Mouse (Mus musculus) embryonic facial prominence, embryonic 12.5 days (tissue): ENCODE data around the gene Leng9. TPM values are rescaled to one million over a fixed set of nuclear protein-coding genes. Genes with fewer than 3 reads are reported as not detected.

Source experiments
- ATAC-seq: fragments of 200-750 bp; cut with Nextera tagmentation; 2 replicates; pipeline ENCODE4 v1.8.0; 2017; ENCODE audit not compliant: insufficient number of reproducible peaks, insufficient read depth, low FRiP score, low TSS enrichment
- H3K27ac ChIP-seq: fragments of 300-500 bp; sonication (generic); 2 replicates; pipeline ENCODE4 v1.5.1; 2016; ENCODE audit warnings: mild to moderate bottlenecking
- H3K27me3 ChIP-seq: fragments of 300-500 bp; sonication (generic); 2 replicates; pipeline ENCODE4 v1.6.1; 2016; ENCODE audit warnings: mild to moderate bottlenecking, moderate library complexity
- H3K36me3 ChIP-seq: fragments of 300-500 bp; sonication (generic); 2 replicates; pipeline ENCODE4 v1.6.1; 2016; ENCODE audit warnings: mild to moderate bottlenecking
- H3K4me1 ChIP-seq: fragments of 300-500 bp; sonication (generic); 2 replicates; pipeline ENCODE4 v1.6.1; 2016
- H3K4me2 ChIP-seq: fragments of 300-500 bp; sonication (generic); replicated peaks from 2 replicates; pipeline ENCODE4 v1.6.1; 2016; ENCODE audit warnings: mild to moderate bottlenecking, moderate library complexity
- H3K4me3 ChIP-seq: fragments of 300-500 bp; sonication (generic); 2 replicates; pipeline ENCODE4 v1.5.1; 2016; ENCODE audit warnings: mild to moderate bottlenecking
- H3K9ac ChIP-seq: fragments of 300-500 bp; sonication (generic); 2 replicates; pipeline ENCODE4 v1.6.1; 2016; ENCODE audit warnings: mild to moderate bottlenecking, moderate library complexity
- H3K9me3 ChIP-seq: fragments of 300-500 bp; sonication (generic); 2 replicates; pipeline ENCODE4 v1.6.1; 2016; ENCODE audit warnings: mild to moderate bottlenecking, moderate library complexity
- WGBS: fragments of 180-500 bp; shearing (Covaris S2); methylation state at CpG from one replicate; pipeline ENCODE4 v1.1.7; 2016; 5-methylcytosine and 5-hydroxymethylcytosine counted together
- polyA plus RNA-seq: library from polyadenylated mRNA; unstranded; fragments of >200 nt; fragmentation: Nextera tagmentation; extraction: Ambion mirVana; gene quantifications from 2 replicates; pipeline ENCODE4 v1.2.1, GENCODE M21; 2016

Gene Leng9
- polyA plus RNA-seq, 1 experiment from 2014 or later, result 2.8 TPM

GRCm38 (mm10) chr7:4150811-4151221 lies 642 bp upstream of the Leng9 start:
- WGBS, result 19% methylated on average over 14 of the region's 14 CpGs
- H3K4me3 ChIP-seq, result peak overlapping the region; percentile 68
- no peak overlapping the region for H3K9ac ChIP-seq
- ATAC-seq, result no peak
- peak overlapping the region; percentile 85 for H3K4me2 ChIP-seq
- peaks cover 16% of the 10 kb centered on the region for H3K27me3 ChIP-seq
- no peaks in the 10 kb centered on the region for H3K9me3 ChIP-seq
- peaks cover 23% of the 10 kb centered on the region for H3K4me1 ChIP-seq
- H3K27ac ChIP-seq, result no peak overlapping the region
- peaks cover 32% of the 10 kb centered on the region for H3K36me3 ChIP-seq

GRCm38 (mm10) chr7:4149209-4150054 lies 742 bp downstream of the Leng9 start:
- Histone ChIP-seq H3K4me1 (peaks cover 23% of the 10 kb centered on the region), H3K27ac (peak overlapping the region; percentile 88), H3K36me3 (peaks cover 46% of the 10 kb centered on the region), H3K4me2 (peak overlapping the region; percentile 85), H3K9ac (peak overlapping the region; percentile 68), H3K4me3 (peak overlapping the region; percentile 68), H3K27me3 (peaks cover 16% of the 10 kb centered on the region), H3K9me3 (no peaks in the 10 kb centered on the region)
- under 1% methylated on average over 64 of the region's 64 CpGs for WGBS
- ATAC-seq, result peak; percentile 42

DNA sequence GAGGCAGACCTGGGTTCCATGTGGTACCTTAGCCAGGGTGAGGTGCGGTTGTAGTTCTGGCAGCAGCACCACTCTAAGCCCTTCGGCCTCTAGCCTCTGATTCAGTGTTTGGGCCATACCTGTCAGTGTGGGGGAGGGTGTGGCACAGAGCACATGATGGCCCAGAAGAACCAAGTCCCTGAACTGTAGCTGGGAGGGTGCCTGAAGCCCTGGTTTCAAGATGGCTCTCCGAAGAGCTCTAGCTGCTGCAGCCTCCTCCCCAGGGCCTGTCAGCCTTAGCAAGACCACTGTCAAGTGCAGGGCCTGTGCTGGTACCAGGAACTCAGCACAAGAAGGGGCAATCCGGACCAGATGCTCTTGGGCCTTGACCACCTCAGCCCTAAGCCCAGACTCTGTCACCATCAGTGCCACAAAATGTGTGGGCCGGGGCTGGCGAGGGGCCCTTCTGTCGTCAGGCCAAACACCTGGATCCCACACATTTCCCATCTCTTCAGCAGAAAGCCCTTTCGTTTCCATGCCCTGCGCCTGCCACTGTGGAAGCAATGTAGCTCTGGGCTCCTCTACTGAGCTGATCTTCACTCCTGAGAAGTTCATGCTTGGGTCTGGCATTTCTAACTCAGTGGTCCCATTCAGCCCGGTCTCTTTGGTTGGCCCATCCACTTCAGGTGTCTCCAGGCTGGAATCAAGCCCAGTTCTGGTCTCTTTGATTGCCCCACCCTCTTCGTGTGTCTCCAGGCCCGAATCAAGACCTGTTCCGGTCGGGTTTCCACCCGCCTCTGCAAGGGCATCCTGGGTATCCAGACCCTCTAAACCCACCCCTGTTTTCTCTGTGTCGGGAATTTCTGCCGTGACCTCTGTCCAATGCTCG lies 1.6 kb downstream of the Leng9 start:
- peak overlapping the region; percentile 68 for H3K9ac ChIP-seq
- peak overlapping the region; percentile 68 for H3K4me3 ChIP-seq
- peaks cover 14% of the 10 kb centered on the region for H3K27me3 ChIP-seq
- peak overlapping the region; percentile 85 for H3K4me2 ChIP-seq
- H3K9me3 ChIP-seq, result no peaks in the 10 kb centered on the region
- peaks cover 23% of the 10 kb centered on the region for H3K4me1 ChIP-seq
- WGBS, result 28% methylated on average over 18 of the region's 18 CpGs
- 0 out of 2 replicates have a peak, but pooled peaks have one; percentile 5 for ATAC-seq
- H3K36me3 ChIP-seq, result peaks cover 55% of the 10 kb centered on the region
- peak overlapping the region; percentile 88 for H3K27ac ChIP-seq

- WGBS, result 73% methylated on average over 4 of the region's 4 CpGs
- no peak for ATAC-seq
- H3K27ac ChIP-seq, result no peak overlapping the region
- no peak overlapping the region for H3K4me2 ChIP-seq
- H3K36me3 ChIP-seq, result peaks cover 62% of the 10 kb centered on the region
- peaks cover 23% of the 10 kb centered on the region for H3K4me1 ChIP-seq
- H3K9ac ChIP-seq, result no peak overlapping the region
- no peaks in the 10 kb centered on the region for H3K9me3 ChIP-seq
- H3K4me3 ChIP-seq, result no peak overlapping the region
- H3K27me3 ChIP-seq, result peaks cover 14% of the 10 kb centered on the region
Observed at GRCm38 (mm10) chr7:4147836-4148235, 2.3 kb downstream of the Leng9 start.

GRCm38 (mm10) chr7:4147371-4147770 lies 2.8 kb downstream of the Leng9 start:
- WGBS, result 92% methylated on average over 20 of the region's 20 CpGs
- Histone ChIP-seq H3K4me1 (peaks cover 23% of the 10 kb centered on the region), H3K9me3 (no peaks in the 10 kb centered on the region), H3K36me3 (peaks cover 67% of the 10 kb centered on the region), H3K27me3 (peaks cover 14% of the 10 kb centered on the region), H3K4me2 (no peak overlapping the region), H3K27ac (no peak overlapping the region), H3K9ac (no peak overlapping the region), H3K4me3 (no peak overlapping the region)
- ATAC-seq, result no peak

DNA sequence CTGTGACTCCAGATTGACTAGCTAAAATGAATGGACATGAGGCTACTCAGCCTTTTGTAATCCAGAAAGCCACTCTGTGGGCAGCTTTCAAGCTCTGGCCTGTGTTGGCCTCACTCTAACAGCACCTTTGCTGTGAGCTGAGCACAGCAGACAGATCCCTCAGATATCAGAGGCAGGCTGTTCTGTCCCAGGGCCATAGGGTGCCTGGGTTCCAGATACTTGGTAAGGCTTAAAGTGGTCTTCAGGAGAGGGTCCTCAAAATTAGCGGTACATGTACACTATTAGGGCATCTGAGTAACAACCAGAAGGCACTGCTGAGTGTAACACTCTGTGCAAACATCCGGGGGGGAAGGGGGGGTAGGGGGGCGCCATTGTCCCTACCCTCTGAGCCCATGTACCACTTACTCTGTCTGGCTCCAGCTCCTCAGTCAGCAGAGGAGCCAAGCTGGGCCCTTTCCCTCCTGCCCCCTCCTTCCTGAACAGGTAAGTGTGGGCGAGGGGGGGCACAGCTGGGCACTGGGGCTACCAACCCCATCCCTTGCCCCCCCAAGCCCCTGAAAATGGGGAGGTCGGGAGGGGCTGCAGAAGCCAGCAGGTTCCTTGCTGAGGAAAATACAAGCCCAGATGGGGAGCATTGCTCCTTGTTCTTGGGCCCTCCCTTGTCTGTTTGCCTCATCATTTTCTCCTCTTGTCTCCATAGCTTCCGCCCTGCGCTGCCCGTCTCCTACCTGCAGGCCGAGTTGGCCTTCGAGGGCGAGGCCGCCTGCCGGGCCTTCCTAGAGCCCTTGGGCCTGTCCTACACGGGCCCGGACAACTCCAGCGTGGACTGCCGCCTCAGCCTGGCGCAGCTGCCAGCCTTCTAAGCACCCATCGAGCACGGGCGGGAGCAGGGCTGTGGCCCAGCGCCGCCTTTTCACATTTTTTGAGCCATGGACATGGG lies 3.7 kb downstream of the Leng9 start:
- ATAC-seq, result no peak
- WGBS, result 96% methylated on average over 23 of the region's 23 CpGs
- no peak overlapping the region for H3K4me2 ChIP-seq
- peaks cover 11% of the 10 kb centered on the region for H3K27me3 ChIP-seq
- H3K9ac ChIP-seq, result no peak overlapping the region
- H3K36me3 ChIP-seq, result peaks cover 73% of the 10 kb centered on the region
- no peak overlapping the region for H3K4me3 ChIP-seq
- peaks cover 23% of the 10 kb centered on the region for H3K4me1 ChIP-seq
- H3K9me3 ChIP-seq, result no peaks in the 10 kb centered on the region
- H3K27ac ChIP-seq, result no peak overlapping the region

DNA sequence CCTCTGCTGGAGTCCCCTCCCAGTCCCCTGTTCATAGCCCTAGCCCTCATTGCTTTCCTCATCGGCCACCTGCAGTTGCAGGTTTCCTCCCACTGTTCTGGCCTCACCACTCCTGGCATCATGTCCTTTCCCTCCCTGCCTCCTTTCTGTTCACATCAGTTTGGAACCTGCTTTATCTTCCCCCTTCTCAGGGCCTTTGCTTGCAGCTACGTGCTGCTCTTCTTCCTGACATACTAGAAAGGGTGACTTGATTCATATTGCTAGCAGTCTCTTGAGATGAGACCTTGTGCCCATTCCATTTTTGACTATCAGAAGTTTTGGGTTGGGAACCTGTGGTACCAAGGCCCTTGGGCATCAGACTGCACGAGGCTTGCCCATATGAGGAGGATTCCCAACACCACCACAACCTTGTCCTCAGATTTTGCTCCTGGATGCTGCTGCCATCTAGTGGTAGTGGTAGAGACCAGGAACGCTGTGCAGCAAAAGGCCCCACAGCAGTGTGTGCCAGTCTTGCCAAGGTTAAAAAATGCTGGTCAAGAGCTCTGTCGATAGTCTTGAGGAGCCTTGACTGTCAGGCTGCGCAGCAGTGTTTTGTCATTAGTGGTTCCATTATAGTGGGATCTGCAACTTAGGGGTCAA lies 4.5 kb downstream of the Leng9 start:
- H3K36me3 ChIP-seq, result peaks cover 73% of the 10 kb centered on the region
- H3K9me3 ChIP-seq, result no peaks in the 10 kb centered on the region
- no peak overlapping the region for H3K4me2 ChIP-seq
- peaks cover 2% of the 10 kb centered on the region for H3K27me3 ChIP-seq
- no peak overlapping the region for H3K9ac ChIP-seq
- ATAC-seq, result no peak
- no peak overlapping the region for H3K27ac ChIP-seq
- WGBS, result 67% methylated on average over 6 of the region's 6 CpGs
- H3K4me3 ChIP-seq, result no peak overlapping the region
- peaks cover 22% of the 10 kb centered on the region for H3K4me1 ChIP-seq

DNA sequence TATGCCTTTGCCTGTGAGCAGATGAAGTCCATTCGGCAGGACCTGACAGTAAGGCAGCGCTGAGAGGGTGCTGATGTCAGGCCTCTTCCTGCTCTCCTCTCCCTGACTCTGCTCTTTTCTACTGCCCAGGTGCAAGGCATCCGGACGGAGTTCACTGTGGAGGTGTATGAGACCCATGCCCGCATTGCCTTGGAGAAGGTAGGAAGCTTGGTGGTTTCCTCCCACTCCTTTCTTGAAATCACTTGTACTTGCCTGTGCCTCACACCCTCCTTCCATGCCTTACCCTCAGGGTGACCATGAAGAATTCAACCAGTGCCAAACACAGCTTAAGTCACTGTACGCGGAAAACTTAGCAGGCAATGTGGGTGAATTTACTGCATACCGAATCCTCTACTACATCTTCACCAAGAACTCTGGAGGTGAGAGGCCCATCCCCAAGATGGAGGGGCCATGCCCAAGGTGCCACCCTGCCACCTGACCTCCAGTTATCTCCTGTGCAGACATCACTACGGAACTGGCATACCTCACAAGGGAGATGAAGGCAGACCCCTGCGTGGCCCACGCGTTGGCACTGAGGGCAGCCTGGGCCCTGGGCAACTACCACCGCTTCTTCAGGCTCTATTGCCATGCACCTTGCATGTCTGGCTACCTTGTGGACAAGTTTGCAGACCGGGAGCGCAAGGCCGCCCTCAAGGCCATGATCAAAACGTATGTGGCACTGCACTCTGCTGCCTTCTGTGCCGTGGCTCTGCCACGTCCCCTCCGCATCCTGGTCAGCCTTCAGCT lies 5.2 kb downstream of the Leng9 start:
- H3K27ac ChIP-seq, result no peak overlapping the region
- WGBS, result 92% methylated on average over 20 of the region's 20 CpGs
- H3K9ac ChIP-seq, result no peak overlapping the region
- H3K4me3 ChIP-seq, result no peak overlapping the region
- H3K4me2 ChIP-seq, result no peak overlapping the region
- H3K27me3 ChIP-seq, result no peaks in the 10 kb centered on the region
- H3K9me3 ChIP-seq, result no peaks in the 10 kb centered on the region
- peaks cover 80% of the 10 kb centered on the region for H3K36me3 ChIP-seq
- ATAC-seq, result no peak
- H3K4me1 ChIP-seq, result peaks cover 14% of the 10 kb centered on the region

DNA sequence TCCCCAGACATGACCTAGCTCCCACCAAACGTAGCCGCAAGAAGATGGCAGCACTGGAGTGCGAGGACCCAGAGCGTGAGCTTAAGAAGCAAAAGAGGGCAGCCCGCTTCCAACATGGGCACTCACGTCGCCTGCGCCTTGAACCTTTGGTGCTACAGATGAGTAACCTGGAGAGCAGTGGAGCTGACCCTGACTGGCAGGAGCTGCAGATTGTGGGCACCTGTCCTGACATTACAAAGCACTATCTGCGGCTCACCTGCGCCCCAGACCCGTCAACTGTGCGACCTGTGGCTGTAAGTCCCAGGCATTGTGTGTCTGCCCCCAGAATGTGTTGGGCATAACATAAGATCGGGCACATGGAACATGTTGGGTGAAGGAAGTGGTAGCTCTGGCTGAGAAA lies 6.1 kb downstream of the Leng9 start:
- Histone ChIP-seq H3K9me3 (no peaks in the 10 kb centered on the region), H3K36me3 (peaks cover 89% of the 10 kb centered on the region), H3K27me3 (no peaks in the 10 kb centered on the region), H3K4me3 (no peak overlapping the region), H3K9ac (no peak overlapping the region), H3K4me2 (no peak overlapping the region), H3K4me1 (peaks cover 12% of the 10 kb centered on the region; the same call in 1 of the 2 replicates), H3K27ac (no peak overlapping the region)
- ATAC-seq, result no peak
- 95% methylated on average over 13 of the region's 13 CpGs for WGBS

DNA sequence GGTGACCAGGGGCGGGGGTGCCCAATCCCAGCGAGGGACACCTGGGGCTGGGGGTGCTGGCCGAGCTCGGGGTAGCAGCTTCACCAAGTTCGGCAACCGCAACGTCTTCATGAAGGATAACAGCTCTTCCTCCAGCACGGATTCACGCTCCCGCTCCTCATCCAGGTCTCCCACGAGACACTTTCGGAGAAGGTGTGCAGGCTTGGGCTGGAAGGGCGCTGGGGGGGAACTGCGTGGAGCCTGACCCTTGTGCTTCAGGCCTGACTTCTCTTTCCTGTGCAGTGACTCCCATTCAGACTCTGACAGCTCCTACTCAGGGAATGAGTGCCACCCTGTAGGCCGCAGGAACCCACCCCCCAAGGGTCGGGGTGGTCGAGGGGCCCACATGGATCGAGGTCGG lies 6.7 kb downstream of the Leng9 start:
- no peak overlapping the region for H3K27ac ChIP-seq
- H3K4me1 ChIP-seq, result peaks cover 8% of the 10 kb centered on the region; the same call in 1 of the 2 replicates
- WGBS, result 94% methylated on average over 19 of the region's 19 CpGs
- peaks cover 94% of the 10 kb centered on the region for H3K36me3 ChIP-seq
- no peak overlapping the region for H3K9ac ChIP-seq
- no peak for ATAC-seq
- H3K9me3 ChIP-seq, result no peaks in the 10 kb centered on the region
- H3K4me2 ChIP-seq, result no peak overlapping the region
- no peak overlapping the region for H3K4me3 ChIP-seq
- no peaks in the 10 kb centered on the region for H3K27me3 ChIP-seq
